Mouse (Mus musculus) lung, postnatal 0 days (tissue): Measurements from ENCODE around the gene Tmprss11d. TPM values are rescaled to one million over a fixed set of nuclear protein-coding genes. Genes with fewer than 3 reads are reported as not detected.

Experiments used
- ATAC-seq: fragments of 200-750 bp; cut with Nextera tagmentation; 2 replicates; pipeline ENCODE4 v1.8.0; 2017; ENCODE audit warnings: moderate library complexity
- DNase-seq: peaks from one replicate; pipeline ENCODE4 v3.0.0-alpha.2; 2016; ENCODE audit warnings: low spot score
- H3K27ac ChIP-seq: fragments of 300-500 bp; sonication (generic); 2 replicates; pipeline ENCODE4 v1.5.1; 2014; ENCODE audit warnings: antibody characterized with exemption, mild to moderate bottlenecking, low read length, mixed read lengths
- H3K27me3 ChIP-seq: fragments of 300-500 bp; sonication (generic); replicated peaks from 2 replicates; pipeline ENCODE4 v1.6.1; 2014; ENCODE audit warnings: low read length, mixed read lengths; ENCODE audit not compliant: insufficient read depth
- H3K36me3 ChIP-seq: fragments of 300-500 bp; sonication (generic); 2 replicates; pipeline ENCODE4 v1.6.1; 2014; ENCODE audit warnings: low read length, mixed read lengths; ENCODE audit not compliant: insufficient read depth
- H3K4me1 ChIP-seq: fragments of 300-500 bp; sonication (generic); 2 replicates; pipeline ENCODE4 v1.6.1; 2014; ENCODE audit warnings: antibody characterized with exemption, low read depth, low read length, mixed read lengths; ENCODE audit not compliant: insufficient read depth
- H3K4me2 ChIP-seq: fragments of 300-500 bp; sonication (generic); replicated peaks from 2 replicates; pipeline ENCODE4 v1.6.1; 2014; ENCODE audit warnings: low read depth, mild to moderate bottlenecking, low read length, moderate library complexity, mixed read lengths
- H3K4me3 ChIP-seq: fragments of 300-500 bp; sonication (generic); 2 replicates; pipeline ENCODE4 v1.5.1; 2014; ENCODE audit warnings: low read depth, low read length
- H3K9ac ChIP-seq: fragments of 300-500 bp; sonication (generic); replicated peaks from 2 replicates; pipeline ENCODE4 v1.6.1; 2014; ENCODE audit warnings: low read depth, mild to moderate bottlenecking
- H3K9me3 ChIP-seq: fragments of 300-500 bp; sonication (generic); 2 replicates; pipeline ENCODE4 v1.6.1; 2016; ENCODE audit warnings: low read length, mixed read lengths
- CTCF ChIP-seq: IDR thresholded peaks from 2 replicates; pipeline ENCODE4 v1.5.1; 2016; ENCODE audit warnings: antibody characterized with exemption, mild to moderate bottlenecking
- EP300 ChIP-seq: IDR thresholded peaks from 2 replicates; pipeline ENCODE4 v1.6.1; 2016; ENCODE audit warnings: antibody characterized with exemption, mild to moderate bottlenecking, control low read depth
- WGBS: fragments of 180-500 bp; shearing (Covaris S2); extraction: QIAGEN DNeasy Blood & Tissue Kit; methylation state at CpG from one replicate; pipeline ENCODE4 v1.1.7; 2014; 5-methylcytosine and 5-hydroxymethylcytosine counted together
- polyA plus RNA-seq: library from polyadenylated mRNA; unstranded; fragments of >200 nt; fragmentation: Nextera tagmentation; extraction: Ambion mirVana; gene quantifications from 2 replicates; pipeline ENCODE4 v1.2.1, GENCODE M21; 2015

Tmprss11d gene
- not detected in 2 replicates for polyA plus RNA-seq

GRCm38 (mm10) chr5:86373320-86373719, at the start of gene Tmprss11d:
Gene Tmprss11d (minus strand): TSS chr5:86373420.
- Histone ChIP-seq H3K4me2 (no peak within 1 kb of the TSS), H3K9me3 (no peaks in the 10 kb centered on the region), H3K9ac (no peak within 1 kb of the TSS), H3K36me3 (no peaks in the 10 kb centered on the region), H3K4me1 (no peaks in the 10 kb centered on the region), H3K27me3 (no peaks in the 10 kb centered on the region), H3K27ac (no peak within 1 kb of the TSS), H3K4me3 (no peak within 1 kb of the TSS)
- no peak for ATAC-seq
- WGBS: 34% methylated on average over 3 of the region's 3 CpGs
- TF ChIP-seq EP300 (no peak), CTCF (no peak)
- no peak for DNase-seq

- no peak for DNase-seq
- H3K4me1 ChIP-seq: no peaks in the 10 kb centered on the region
- WGBS: 40% methylated on average over 3 of the region's 3 CpGs
Measured at GRCm38 (mm10) chr5:86421323-86422028, 48.3 kb upstream of the Tmprss11d start.

GRCm38 (mm10) chr5:86419494-86419893, 46.3 kb upstream of the Tmprss11d start:
- Histone ChIP-seq H3K4me1 (no peaks in the 10 kb centered on the region), H3K27ac (no peak overlapping the region), H3K36me3 (no peaks in the 10 kb centered on the region), H3K4me2 (no peak overlapping the region), H3K9ac (no peak overlapping the region), H3K9me3 (no peaks in the 10 kb centered on the region), H3K27me3 (no peaks in the 10 kb centered on the region), H3K4me3 (no peak overlapping the region)
- TF ChIP-seq EP300 (no peak), CTCF (peak; percentile 30; the same call in 1 of the 2 replicates)
- no peak for ATAC-seq
- DNase-seq: no peak
- WGBS: 21% methylated on average over 4 of the region's 4 CpGs

More at GRCm38 (mm10) chr5:86421323-86422028, 48.3 kb upstream of the Tmprss11d start:
- no peak overlapping the region for H3K27ac ChIP-seq
- no peaks in the 10 kb centered on the region for H3K36me3 ChIP-seq
- TF ChIP-seq CTCF: no peak
- TF ChIP-seq EP300: no peak
- ATAC-seq: no peak
- H3K9me3 ChIP-seq: no peaks in the 10 kb centered on the region
- no peak overlapping the region for H3K4me2 ChIP-seq
- H3K4me3 ChIP-seq: no peak overlapping the region
- no peak overlapping the region for H3K9ac ChIP-seq
- H3K27me3 ChIP-seq: no peaks in the 10 kb centered on the region

- Histone ChIP-seq H3K9me3 (no peaks in the 10 kb centered on the region), H3K27me3 (no peaks in the 10 kb centered on the region), H3K4me1 (no peaks in the 10 kb centered on the region), H3K9ac (no peak overlapping the region), H3K4me3 (no peak overlapping the region), H3K4me2 (no peak overlapping the region), H3K36me3 (no peaks in the 10 kb centered on the region), H3K27ac (no peak overlapping the region)
- TF ChIP-seq CTCF (no peak), EP300 (no peak)
- no peak for ATAC-seq
- WGBS: 65% methylated on average over 7 of the region's 7 CpGs
- no peak for DNase-seq
Measured at GRCm38 (mm10) chr5:86414280-86414679, 41.1 kb upstream of the Tmprss11d start.

GRCm38 (mm10) chr5:86410815-86411214, 37.6 kb upstream of the Tmprss11d start:
- peak; percentile 61 for TF ChIP-seq CTCF
- no peak for TF ChIP-seq EP300
- DNase-seq (peak; percentile 49), ATAC-seq (no peak)
- H3K27me3 ChIP-seq: no peaks in the 10 kb centered on the region
- H3K4me1 ChIP-seq: no peaks in the 10 kb centered on the region
- WGBS: 16% methylated on average over 3 of the region's 3 CpGs
- H3K27ac ChIP-seq: no peak overlapping the region
- H3K4me3 ChIP-seq: no peak overlapping the region
- no peaks in the 10 kb centered on the region for H3K9me3 ChIP-seq
- no peak overlapping the region for H3K9ac ChIP-seq
- H3K36me3 ChIP-seq: no peaks in the 10 kb centered on the region
- no peak overlapping the region for H3K4me2 ChIP-seq

GRCm38 (mm10) chr5:86407941-86408340, 34.7 kb upstream of the Tmprss11d start:
- H3K4me2 ChIP-seq: no peak overlapping the region
- ATAC-seq (no peak), DNase-seq (no peak)
- WGBS: 80% methylated on average over 2 of the region's 2 CpGs
- no peaks in the 10 kb centered on the region for H3K4me1 ChIP-seq
- no peak for TF ChIP-seq CTCF
- TF ChIP-seq EP300: no peak
- H3K27ac ChIP-seq: no peak overlapping the region
- no peak overlapping the region for H3K4me3 ChIP-seq
- no peaks in the 10 kb centered on the region for H3K9me3 ChIP-seq
- H3K36me3 ChIP-seq: no peaks in the 10 kb centered on the region
- H3K27me3 ChIP-seq: no peaks in the 10 kb centered on the region
- no peak overlapping the region for H3K9ac ChIP-seq
